Mouse (Mus musculus): ENCODE results near the gene Ppp1r1c. TPM values are rescaled to one million over a fixed set of nuclear protein-coding genes. Genes with fewer than 3 reads are reported as not detected.

The Ppp1r1c gene
- total RNA-seq (2021) = under 1 TPM in 1 of 2 experiments, not detected in 1; 0.37 TPM
- long read RNA-seq, experiment 1 = 0 reads
- long read RNA-seq, experiment 2 = 0 reads

GRCm38 (mm10) chr2:79707575-79707974 is at the start of gene Ppp1r1c:
Gene Ppp1r1c (plus strand): TSS chr2:79707780.
- H3K27ac ChIP-seq = no peak within 1 kb of the TSS
- TF ChIP-seq CTCF (conservative IDR thresholded peaks at IDR 0.05) = no peak
- no peak within 1 kb of the TSS for H3K4me3 ChIP-seq
- no peak for DNase-seq (ENCODE audit: low spot score in 2 of 2)

GRCm38 (mm10) chr2:79660417-79661185 is 47.0 kb upstream of the Ppp1r1c start:
- DNase-seq (ENCODE audit: low spot score in 2 of 2) = no peak
- no peak for TF ChIP-seq CTCF (conservative IDR thresholded peaks at IDR 0.05)
- no peak overlapping the region for H3K4me3 ChIP-seq
- no peak overlapping the region for H3K27ac ChIP-seq

- TF ChIP-seq CTCF (conservative IDR thresholded peaks at IDR 0.05) = no peak
- no peak overlapping the region for H3K4me3 ChIP-seq
- H3K27ac ChIP-seq = no peak overlapping the region
- no peak for DNase-seq (ENCODE audit: low spot score in 2 of 2)
Observed at GRCm38 (mm10) chr2:79661486-79662104, 46.0 kb upstream of the Ppp1r1c start.

- no peak overlapping the region for H3K4me3 ChIP-seq
- H3K27ac ChIP-seq = peak overlapping the region; percentile 24; the same call in 1 of the 2 replicates
- no peak for TF ChIP-seq CTCF (conservative IDR thresholded peaks at IDR 0.05)
- DNase-seq (ENCODE audit: low spot score in 2 of 2) = no peak
Observed at GRCm38 (mm10) chr2:79664532-79665286, 42.9 kb upstream of the Ppp1r1c start.

DNA sequence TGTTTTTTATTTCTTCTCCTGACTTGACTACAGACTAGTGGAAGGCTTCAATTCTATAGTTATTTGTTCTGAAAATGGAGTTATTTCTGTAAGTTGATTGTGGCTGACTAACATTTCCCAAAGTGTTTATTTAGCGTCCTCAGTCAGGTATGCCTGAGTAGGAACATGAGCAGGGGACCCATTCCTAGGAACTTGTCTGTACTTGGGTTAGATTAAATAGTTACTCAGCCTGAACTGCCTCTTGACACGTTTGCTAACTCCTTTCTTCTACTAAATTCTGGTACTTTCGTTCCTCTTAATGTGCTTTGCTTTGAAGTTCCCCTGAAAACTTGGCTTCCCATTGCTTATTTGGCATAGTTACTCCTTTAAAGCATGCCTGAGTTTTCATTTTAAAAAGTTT is 42.1 kb upstream of the Ppp1r1c start:
- TF ChIP-seq CTCF (conservative IDR thresholded peaks at IDR 0.05) = no peak
- DNase-seq (ENCODE audit: low spot score in 2 of 2) = no peak
- 0 out of 2 replicates have a peak overlapping the region, but pooled peaks have one; percentile 25 for H3K27ac ChIP-seq

GRCm38 (mm10) chr2:79675266-79675665 is 32.3 kb upstream of the Ppp1r1c start:
- Histone ChIP-seq H3K27ac (no peak overlapping the region), H3K4me3 (no peak overlapping the region)
- TF ChIP-seq CTCF (conservative IDR thresholded peaks at IDR 0.05) = no peak
- DNase-seq (ENCODE audit: low spot score in 2 of 2) = no peak

More for the DNA sequence above, 42.1 kb upstream of the Ppp1r1c start:
- no peak overlapping the region for H3K4me3 ChIP-seq

DNA sequence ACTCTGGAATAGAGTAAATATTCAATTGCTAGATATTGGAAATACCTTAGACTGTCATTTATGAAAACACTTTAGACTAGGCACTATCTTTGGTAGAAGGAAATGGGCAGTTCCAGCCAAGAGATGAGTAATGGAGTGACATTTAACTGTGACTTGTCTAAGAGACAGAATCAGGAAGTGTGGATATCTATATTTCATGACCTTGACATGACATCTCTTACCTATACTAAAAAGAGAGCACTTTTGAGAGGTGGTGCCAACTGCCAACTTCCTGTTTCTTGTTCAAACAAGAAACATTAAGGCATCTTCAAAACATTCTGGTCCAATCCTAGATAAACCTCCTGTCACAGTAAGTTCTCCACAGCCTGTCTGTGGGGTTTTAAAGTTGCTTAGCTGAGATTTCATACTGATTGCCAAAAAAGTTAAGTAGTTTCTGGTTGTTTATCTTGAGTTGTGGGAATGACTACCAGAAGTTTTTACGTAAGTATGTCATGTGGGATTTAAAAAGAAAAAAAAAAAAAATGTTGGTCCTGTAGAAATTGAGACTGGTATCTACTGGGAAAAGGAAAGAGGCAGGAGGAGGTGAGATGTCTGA is 29.8 kb upstream of the Ppp1r1c start:
- DNase-seq (ENCODE audit: low spot score in 2 of 2) = no peak
- no peak for TF ChIP-seq CTCF (conservative IDR thresholded peaks at IDR 0.05)
- Histone ChIP-seq H3K27ac (no peak overlapping the region), H3K4me3 (no peak overlapping the region)

- Histone ChIP-seq H3K27ac (no peak overlapping the region), H3K4me3 (no peak overlapping the region)
- TF ChIP-seq CTCF (conservative IDR thresholded peaks at IDR 0.05) = no peak
- DNase-seq (ENCODE audit: low spot score in 2 of 2) = no peak
Observed at GRCm38 (mm10) chr2:79681672-79682071, 25.9 kb upstream of the Ppp1r1c start.

DNA sequence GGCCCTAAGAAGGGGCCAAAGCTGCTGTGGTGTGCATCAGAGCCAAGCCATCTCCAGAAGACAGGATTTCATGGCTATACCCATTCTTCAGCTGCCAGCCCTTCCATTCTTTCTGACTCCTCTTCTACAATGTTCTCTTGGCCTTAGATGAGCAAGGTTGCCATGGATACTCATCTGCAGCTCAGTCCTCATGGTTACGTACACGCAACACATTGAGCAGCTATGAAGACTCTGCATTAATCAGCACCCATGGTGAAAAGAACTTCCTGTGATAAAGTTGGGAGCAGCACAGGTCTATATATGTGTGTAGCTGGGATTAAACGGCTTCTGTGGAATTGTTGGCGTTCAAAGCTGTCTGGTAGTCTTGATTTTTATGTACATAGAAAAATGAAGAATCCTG is 24.3 kb upstream of the Ppp1r1c start:
- TF ChIP-seq CTCF (conservative IDR thresholded peaks at IDR 0.05) = no peak
- Histone ChIP-seq H3K4me3 (no peak overlapping the region), H3K27ac (no peak overlapping the region)
- DNase-seq (ENCODE audit: low spot score in 2 of 2) = peak in 1 of 2 experiments; percentile 11

GRCm38 (mm10) chr2:79690838-79691237 is 16.7 kb upstream of the Ppp1r1c start:
- no peak for DNase-seq (ENCODE audit: low spot score in 2 of 2)
- Histone ChIP-seq H3K4me3 (no peak overlapping the region), H3K27ac (no peak overlapping the region)
- TF ChIP-seq CTCF (conservative IDR thresholded peaks at IDR 0.05) = no peak

GRCm38 (mm10) chr2:79695190-79695589 is 12.4 kb upstream of the Ppp1r1c start:
- no peak for DNase-seq (ENCODE audit: low spot score in 2 of 2)
- no peak overlapping the region for H3K27ac ChIP-seq

DNA sequence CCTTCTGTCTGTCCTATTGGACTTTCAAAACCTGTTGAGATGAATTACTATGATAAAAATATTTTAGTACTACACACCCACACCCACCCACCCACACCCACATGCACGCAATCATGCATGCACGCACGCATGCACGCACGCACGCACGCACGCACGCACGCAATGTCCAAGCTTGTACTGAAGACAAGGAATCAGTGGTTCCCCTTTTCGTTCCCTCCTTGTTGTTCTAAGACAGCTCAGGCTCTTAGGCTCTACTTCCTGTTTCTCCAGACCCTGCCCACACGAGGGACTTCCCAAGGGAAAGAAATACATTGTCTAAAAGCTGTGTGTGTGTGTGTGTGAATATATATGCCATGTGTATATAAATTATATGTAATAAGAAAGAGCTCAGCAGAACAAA is 11.6 kb upstream of the Ppp1r1c start:
- TF ChIP-seq CTCF (conservative IDR thresholded peaks at IDR 0.05) = no peak
- no peak for DNase-seq (ENCODE audit: low spot score in 2 of 2)
- Histone ChIP-seq H3K4me3 (no peak overlapping the region), H3K27ac (no peak overlapping the region)

More at GRCm38 (mm10) chr2:79695190-79695589, 12.4 kb upstream of the Ppp1r1c start:
- no peak for TF ChIP-seq CTCF (conservative IDR thresholded peaks at IDR 0.05)
- H3K4me3 ChIP-seq = no peak overlapping the region

Data from layer of hippocampus, adult 2 months (tissue).